In the genomic region with DNA sequence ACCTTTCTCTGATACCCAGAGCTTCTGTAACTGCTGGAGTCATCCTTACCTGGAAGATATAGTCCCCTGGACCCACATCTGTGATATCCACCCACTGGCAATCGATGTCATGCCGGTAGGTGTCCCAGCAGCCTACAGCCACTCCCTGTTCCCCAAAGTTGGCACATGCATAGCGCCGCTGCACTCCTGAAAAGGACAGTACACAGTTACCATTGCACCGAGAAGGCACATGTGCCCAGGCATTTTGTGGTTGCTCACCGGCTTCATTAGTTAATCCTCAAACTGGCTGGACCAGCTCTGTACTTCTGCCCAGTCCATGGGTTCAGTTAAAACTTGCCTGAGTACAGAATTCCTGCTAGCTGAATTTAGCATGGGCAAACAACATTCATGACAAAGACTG, we compare ENCODE assay signal across 21 mouse cellular contexts. TPM values are rescaled to one million over a fixed set of nuclear protein-coding genes. Genes with fewer than 3 reads are reported as not detected.
DNase-seq lines count a peak whose midpoint lies in the region; ATAC-seq and TF ChIP-seq lines count a peak whose summit lies in the region.
"Had no signal": no experiment of that assay in that cellular context is flagged by ENCODE, and none has a peak within 500 bp of the region (broad histone marks: within the 10 kb centered on the region; RNA-seq: fewer than 3 reads in every experiment).

No protein-coding gene starts in this region.

- H3K4me1 ChIP-seq in forebrain, embryonic 10.5 days, result peaks cover 9% of the 10 kb centered on the region; the same call in 1 of the 2 replicates
- no peaks in the 10 kb centered on the region for H3K4me1 ChIP-seq in forebrain, embryonic 14.5 days (ENCODE audit: control insufficient read depth, insufficient read depth, low read length)
- H3K4me1 ChIP-seq in kidney, adult 2 months (ENCODE audit: control insufficient read depth, insufficient read depth, low read length), result peaks cover 12% of the 10 kb centered on the region; the same call in 1 of the 2 replicates
- H3K4me1 ChIP-seq in kidney, embryonic 14.5 days (ENCODE audit: control insufficient read depth, insufficient read depth, low read length), result no peaks in the 10 kb centered on the region
- no peaks in the 10 kb centered on the region for H3K4me1 ChIP-seq in liver, embryonic 11.5 days (replicated peaks; ENCODE audit: control insufficient read depth, insufficient read depth, low read length)
- no peaks in the 10 kb centered on the region for H3K4me1 ChIP-seq in liver, embryonic 12.5 days
- no peaks in the 10 kb centered on the region for H3K4me1 ChIP-seq in stomach, embryonic 14.5 days (ENCODE audit: control insufficient read depth, insufficient read depth, low read length)
- H3K4me1 ChIP-seq: neural tube, embryonic 13.5 days had no signal

- no peak overlapping the region for H3K9ac ChIP-seq in forebrain, embryonic 14.5 days (ENCODE audit: low read length)
- no peak overlapping the region for H3K9ac ChIP-seq in kidney, embryonic 14.5 days (ENCODE audit: low read depth, low read length)
- H3K9ac ChIP-seq in liver, embryonic 11.5 days (ENCODE audit: low read depth, low read length), result no peak overlapping the region
- H3K9ac ChIP-seq in liver, embryonic 12.5 days, result no peak overlapping the region
- no peak overlapping the region for H3K9ac ChIP-seq in stomach, embryonic 14.5 days (replicated peaks; ENCODE audit: low read depth, low read length)
- H3K9ac ChIP-seq: embryonic facial prominence, embryonic 13.5 days; forebrain, postnatal 0 days; limb, embryonic 13.5 days; midbrain, embryonic 15.5 days; neural tube, embryonic 13.5 days had no signal

- H3K4me2 ChIP-seq in forebrain, embryonic 14.5 days (ENCODE audit: low read length), result no peak overlapping the region
- H3K4me2 ChIP-seq in kidney, embryonic 14.5 days (replicated peaks; ENCODE audit: low read depth, low read length), result no peak overlapping the region
- H3K4me2 ChIP-seq in liver, embryonic 11.5 days, result no peak overlapping the region
- H3K4me2 ChIP-seq in liver, embryonic 12.5 days, result no peak overlapping the region
- H3K4me2 ChIP-seq in stomach, embryonic 14.5 days (replicated peaks; ENCODE audit: low read depth, low read length), result no peak overlapping the region
- H3K4me2 ChIP-seq: embryonic facial prominence, embryonic 13.5 days; limb, embryonic 13.5 days; midbrain, embryonic 15.5 days; neural tube, embryonic 13.5 days had no signal

- peaks cover 21% of the 10 kb centered on the region for H3K36me3 ChIP-seq in forebrain, embryonic 10.5 days (replicated peaks)
- H3K36me3 ChIP-seq in forebrain, embryonic 14.5 days (ENCODE audit: control insufficient read depth, insufficient read depth, low read length), result peaks cover 6% of the 10 kb centered on the region; the same call in 1 of the 2 replicates
- H3K36me3 ChIP-seq in kidney, adult 2 months (ENCODE audit: control insufficient read depth, insufficient read depth, low read length), result no peaks in the 10 kb centered on the region
- no peaks in the 10 kb centered on the region; the same call in 1 of the 2 replicates for H3K36me3 ChIP-seq in kidney, embryonic 14.5 days (ENCODE audit: control insufficient read depth, insufficient read depth, low read length)
- no peaks in the 10 kb centered on the region for H3K36me3 ChIP-seq in liver, embryonic 11.5 days (ENCODE audit: control insufficient read depth, insufficient read depth, low read length)
- peaks cover 19% of the 10 kb centered on the region for H3K36me3 ChIP-seq in liver, embryonic 12.5 days
- H3K36me3 ChIP-seq in stomach, embryonic 14.5 days (ENCODE audit: control insufficient read depth, insufficient read depth, low read length), result peaks cover 3% of the 10 kb centered on the region; the same call in 1 of the 2 replicates
- H3K36me3 ChIP-seq: midbrain, embryonic 15.5 days had no signal

- H3K27ac ChIP-seq in forebrain, embryonic 10.5 days, result no peak overlapping the region
- H3K27ac ChIP-seq in forebrain, embryonic 14.5 days (ENCODE audit: low read depth, low read length), result no peak overlapping the region
- no peak overlapping the region for H3K27ac ChIP-seq in kidney, adult 2 months (ENCODE audit: insufficient read depth, low read depth, low read length)
- H3K27ac ChIP-seq in kidney, embryonic 14.5 days (ENCODE audit: low read depth, low read length), result no peak overlapping the region
- H3K27ac ChIP-seq in liver, embryonic 11.5 days (ENCODE audit: low read depth, low read length), result no peak overlapping the region
- no peak overlapping the region for H3K27ac ChIP-seq in liver, embryonic 12.5 days
- H3K27ac ChIP-seq in stomach, embryonic 14.5 days (ENCODE audit: low read length), result 0 out of 2 replicates have a peak overlapping the region, but pooled peaks have one; percentile 2
- H3K27ac ChIP-seq: embryonic facial prominence, embryonic 13.5 days; kidney, postnatal 0 days; limb, embryonic 13.5 days; midbrain, embryonic 15.5 days; neural tube, embryonic 13.5 days had no signal

- WGBS in forebrain, embryonic 10.5 days, result 93% methylated on average over 6 of the region's 6 CpGs
- WGBS in forebrain, embryonic 14.5 days, result 96% methylated on average over 6 of the region's 6 CpGs
- 69% methylated on average over 6 of the region's 6 CpGs for WGBS in kidney, adult 2 months
- WGBS in kidney, embryonic 14.5 days, result 97% methylated on average over 6 of the region's 6 CpGs
- WGBS in liver, embryonic 11.5 days, result 94% methylated on average over 6 of the region's 6 CpGs
- 91% methylated on average over 6 of the region's 6 CpGs for WGBS in liver, embryonic 12.5 days (ENCODE audit: insufficient replicate concordance)
- 92% methylated on average over 6 of the region's 6 CpGs for WGBS in stomach, embryonic 14.5 days

- DNase-seq in forebrain, embryonic 10.5 days (ENCODE audit: extremely low spot score, low spot score), result peak; percentile 12
- no peak for DNase-seq in forebrain, embryonic 14.5 days (ENCODE audit: low spot score)
- DNase-seq in kidney, adult 2 months, result peak; percentile 64
- peak; percentile 25 for DNase-seq in liver, embryonic 11.5 days (ENCODE audit: low spot score)
- DNase-seq in retina, embryonic 14.5 days (ENCODE audit: low spot score), result no peak
- DNase-seq: adrenal gland, postnatal 10 days; cerebellum, adult 2 months; cerebellum, postnatal 25 days; forebrain, postnatal 0 days; gastrocnemius, postnatal 25 days; lung, postnatal 4 days had no signal

- no peak for ATAC-seq in forebrain, embryonic 14.5 days
- ATAC-seq in kidney, embryonic 14.5 days (ENCODE audit: low FRiP score, low TSS enrichment), result no peak
- ATAC-seq in liver, embryonic 11.5 days (replicated peaks; ENCODE audit: low FRiP score), result no peak
- no peak for ATAC-seq in liver, embryonic 12.5 days
- no peak for ATAC-seq in stomach, embryonic 14.5 days (ENCODE audit: insufficient number of reproducible peaks, insufficient read depth, low FRiP score, low read depth)
- ATAC-seq: forebrain, postnatal 0 days; hindbrain, embryonic 16.5 days; midbrain, embryonic 15.5 days had no signal

- H3K27me3 ChIP-seq in forebrain, embryonic 10.5 days (ENCODE audit: poor library complexity, severe bottlenecking), result no peaks in the 10 kb centered on the region
- no peaks in the 10 kb centered on the region for H3K27me3 ChIP-seq in forebrain, embryonic 14.5 days (replicated peaks; ENCODE audit: control insufficient read depth, insufficient read depth, low read length)
- H3K27me3 ChIP-seq in kidney, adult 2 months (replicated peaks; ENCODE audit: control insufficient read depth, insufficient read depth, low read length), result no peaks in the 10 kb centered on the region
- H3K27me3 ChIP-seq in kidney, embryonic 14.5 days (ENCODE audit: control insufficient read depth, insufficient read depth, low read length), result no peaks in the 10 kb centered on the region
- no peaks in the 10 kb centered on the region for H3K27me3 ChIP-seq in liver, embryonic 11.5 days (replicated peaks; ENCODE audit: control insufficient read depth, insufficient read depth, low read length)
- no peaks in the 10 kb centered on the region for H3K27me3 ChIP-seq in liver, embryonic 12.5 days (replicated peaks)
- no peaks in the 10 kb centered on the region for H3K27me3 ChIP-seq in stomach, embryonic 14.5 days (ENCODE audit: control insufficient read depth, insufficient read depth, low read length)
- H3K27me3 ChIP-seq: embryonic facial prominence, embryonic 13.5 days; limb, embryonic 13.5 days; midbrain, embryonic 15.5 days; neural tube, embryonic 13.5 days had no signal

- no peak for TF ChIP-seq POLR2A in kidney, adult 2 months (IDR thresholded peaks at IDR 0.05; ENCODE audit: low read depth, low read length)

- TF ChIP-seq CTCF in kidney, adult 2 months (conservative IDR thresholded peaks at IDR 0.05; ENCODE audit: insufficient read depth, insufficient read length, low read depth, low read length), result no peak

- H3K9me3 ChIP-seq in forebrain, embryonic 10.5 days, result no peaks in the 10 kb centered on the region
- no peaks in the 10 kb centered on the region for H3K9me3 ChIP-seq in forebrain, embryonic 14.5 days (replicated peaks; ENCODE audit: control insufficient read depth, low read length)
- H3K9me3 ChIP-seq in kidney, embryonic 14.5 days (ENCODE audit: control insufficient read depth, low read length), result no peaks in the 10 kb centered on the region
- no peaks in the 10 kb centered on the region for H3K9me3 ChIP-seq in liver, embryonic 11.5 days (ENCODE audit: control insufficient read depth, low read length)
- H3K9me3 ChIP-seq in liver, embryonic 12.5 days (replicated peaks), result no peaks in the 10 kb centered on the region
- H3K9me3 ChIP-seq in stomach, embryonic 14.5 days (ENCODE audit: control insufficient read depth, low read depth, low read length), result no peaks in the 10 kb centered on the region
- H3K9me3 ChIP-seq: embryonic facial prominence, embryonic 13.5 days; limb, embryonic 13.5 days; midbrain, embryonic 15.5 days; neural tube, embryonic 13.5 days had no signal

- H3K4me3 ChIP-seq in forebrain, embryonic 10.5 days, result no peak overlapping the region
- no peak overlapping the region for H3K4me3 ChIP-seq in forebrain, embryonic 14.5 days (ENCODE audit: low read depth, low read length)
- no peak overlapping the region for H3K4me3 ChIP-seq in kidney, adult 2 months (ENCODE audit: insufficient read depth, low read depth, low read length)
- no peak overlapping the region for H3K4me3 ChIP-seq in kidney, embryonic 14.5 days (ENCODE audit: low read length)
- no peak overlapping the region for H3K4me3 ChIP-seq in liver, embryonic 11.5 days (ENCODE audit: low read depth, low read length)
- no peak overlapping the region for H3K4me3 ChIP-seq in liver, embryonic 12.5 days
- no peak overlapping the region for H3K4me3 ChIP-seq in stomach, embryonic 14.5 days (ENCODE audit: low read depth, low read length)
- H3K4me3 ChIP-seq: embryonic facial prominence, embryonic 13.5 days; limb, embryonic 13.5 days; midbrain, embryonic 15.5 days; myocyte; neural tube, embryonic 13.5 days had no signal

RNA-seq across cellular contexts. Expression of a gene that starts 14.7 kb away (rescaled TPM):
- polyA plus RNA-seq in forebrain, embryonic 10.5 days (2016; fragmentation: Nextera tagmentation; extraction: Ambion mirVana), result 0.12 and 0.31 TPM in 2 replicates
- 0.07 and 0.13 TPM in 2 replicates for polyA plus RNA-seq in forebrain, embryonic 14.5 days (2014; fragmentation: Nextera tagmentation; extraction: Ambion mirVana)
- polyA plus RNA-seq in kidney, adult 2 months (2012; rRNA removed), result 2.9 and 4.8 TPM in 2 replicates
- 0.93 and 1.9 TPM in 2 replicates for polyA plus RNA-seq in kidney, embryonic 14.5 days (2014; fragmentation: Nextera tagmentation; extraction: Ambion mirVana)
- polyA plus RNA-seq in liver, embryonic 11.5 days (2014; fragmentation: Nextera tagmentation; extraction: Ambion mirVana), result 0.16 and 0.18 TPM in 2 replicates
- polyA plus RNA-seq in liver, embryonic 12.5 days (2016; fragmentation: Nextera tagmentation; extraction: Ambion mirVana), result 0.08 and 0.11 TPM in 2 replicates
- 3.0 TPM in 2 replicates for polyA plus RNA-seq in stomach, embryonic 14.5 days (2014; fragmentation: Nextera tagmentation; extraction: Ambion mirVana)

Comparison
In these comparisons a context has a peak if more than half of its experiments do, and no peak if none do; other contexts are left out.
1. DNase-seq: peak in forebrain, embryonic 10.5 days (single experiment), kidney, adult 2 months (single experiment) and liver, embryonic 11.5 days (single experiment); none in forebrain, embryonic 14.5 days (single experiment) and retina, embryonic 14.5 days (single experiment).